8 mouse cellular contexts compared by ENCODE assay signal in the genomic region with DNA sequence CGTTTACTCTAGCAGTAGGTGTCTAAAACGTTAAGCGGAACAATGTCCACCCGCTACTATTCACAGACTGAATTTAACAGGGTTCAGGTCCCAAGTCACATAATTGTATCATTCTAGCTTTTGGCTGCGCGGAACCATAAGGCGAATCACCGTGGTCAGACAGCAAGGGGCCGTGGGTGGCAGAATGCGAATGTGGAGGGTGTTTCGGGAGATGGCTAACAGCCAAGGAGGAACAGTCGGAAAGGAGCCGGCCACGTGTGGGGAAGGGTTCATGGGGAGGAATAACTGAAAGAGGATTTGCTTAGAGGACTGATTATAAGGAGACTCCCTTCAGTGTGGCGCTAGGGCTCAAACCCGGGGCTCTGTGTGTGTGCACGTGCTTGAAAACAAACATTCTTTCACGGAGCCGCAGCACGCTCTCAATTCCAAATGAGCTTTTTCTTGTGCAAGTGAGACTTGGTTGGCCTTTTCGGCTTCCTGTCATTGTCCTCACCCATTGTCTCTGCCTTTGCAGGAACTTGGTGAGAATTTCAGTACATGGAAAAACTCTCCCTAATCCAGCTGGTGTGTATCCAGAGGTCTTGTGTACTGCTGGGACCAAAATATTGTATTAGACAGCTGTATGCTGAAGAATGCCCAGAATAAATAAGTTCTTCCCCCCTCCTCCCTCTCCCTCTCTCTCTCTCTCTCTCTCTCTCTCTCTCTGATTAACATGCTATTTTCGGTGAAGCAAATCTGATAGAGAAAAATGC.
A peak's percentile ranks its signal among the peaks of the same experiment; 100 is the strongest.
DNase-seq lines count a peak whose midpoint lies in the region; ATAC-seq lines count a peak whose summit lies in the region.

No protein-coding gene starts in this region.

- no peaks in the 10 kb centered on the region for H3K9me3 ChIP-seq in forebrain, embryonic 13.5 days (replicated peaks)
- H3K9me3 ChIP-seq in limb, embryonic 13.5 days = no peaks in the 10 kb centered on the region
- no peaks in the 10 kb centered on the region for H3K9me3 ChIP-seq in midbrain, embryonic 13.5 days

- DNase-seq in thymus, postnatal 0 days (ENCODE audit: low spot score) = peak; percentile 3
- no peak for DNase-seq in thymus, adult 18-20 months

- peak overlapping the region; percentile 48; the same call in 1 of the 2 replicates for H3K27ac ChIP-seq in forebrain, embryonic 13.5 days
- H3K27ac ChIP-seq in limb, embryonic 13.5 days = no peak overlapping the region; the same call in 1 of the 2 replicates
- H3K27ac ChIP-seq in midbrain, embryonic 13.5 days = peak overlapping the region; percentile 66; the same call in 1 of the 2 replicates

- peak; percentile 65 for ATAC-seq in forebrain, embryonic 13.5 days
- ATAC-seq in hematopoietic stem cell, adult 5-6 weeks (replicated peaks in 1 of 2; ENCODE audit: insufficient read depth in 1 of 2, low FRiP score in 2 of 2, low TSS enrichment in 1 of 2, low read depth in 1 of 2, poor library complexity in 2 of 2, severe bottlenecking in 2 of 2) = 0 out of 4 replicates have a peak, but pooled peaks have one; percentile 10 to 27
- ATAC-seq in limb, embryonic 13.5 days (ENCODE audit: low FRiP score, low read depth) = 0 out of 2 replicates have a peak, but pooled peaks have one; percentile 16
- peak; percentile 75 for ATAC-seq in midbrain, embryonic 13.5 days
- no peak for ATAC-seq in activated CD4-positive, CD25-positive, alpha-beta regulatory T cell, adult 4 months
- no peak for ATAC-seq in CD4-positive, CD25-positive, alpha-beta regulatory T cell, adult 4 months

- H3K36me3 ChIP-seq in forebrain, embryonic 13.5 days (ENCODE audit: poor library complexity, severe bottlenecking) = no peaks in the 10 kb centered on the region
- no peaks in the 10 kb centered on the region for H3K36me3 ChIP-seq in limb, embryonic 13.5 days
- H3K36me3 ChIP-seq in midbrain, embryonic 13.5 days = no peaks in the 10 kb centered on the region

- 11% methylated on average over 22 of the region's 22 CpGs for WGBS in forebrain, embryonic 13.5 days
- WGBS in limb, embryonic 13.5 days = 51% methylated on average over 22 of the region's 22 CpGs
- 22% methylated on average over 22 of the region's 22 CpGs for WGBS in midbrain, embryonic 13.5 days

- H3K4me2 ChIP-seq in forebrain, embryonic 13.5 days = peak overlapping the region; percentile 55
- peak overlapping the region; percentile 53 for H3K4me2 ChIP-seq in limb, embryonic 13.5 days (replicated peaks)
- H3K4me2 ChIP-seq in midbrain, embryonic 13.5 days (replicated peaks) = peak overlapping the region; percentile 56

- H3K27me3 ChIP-seq in forebrain, embryonic 13.5 days = no peaks in the 10 kb centered on the region
- H3K27me3 ChIP-seq in limb, embryonic 13.5 days = no peaks in the 10 kb centered on the region
- peaks cover 4% of the 10 kb centered on the region; the same call in 1 of the 2 replicates for H3K27me3 ChIP-seq in midbrain, embryonic 13.5 days

- peak overlapping the region; percentile 17 for H3K4me3 ChIP-seq in forebrain, embryonic 13.5 days
- H3K4me3 ChIP-seq in limb, embryonic 13.5 days = 0 out of 2 replicates have a peak overlapping the region, but pooled peaks have one; percentile 14
- H3K4me3 ChIP-seq in midbrain, embryonic 13.5 days (replicated peaks) = peak overlapping the region; percentile 28

- H3K9ac ChIP-seq in forebrain, embryonic 13.5 days = peak overlapping the region; percentile 28; the same call in 1 of the 2 replicates
- 0 out of 2 replicates have a peak overlapping the region, but pooled peaks have one; percentile 31 for H3K9ac ChIP-seq in limb, embryonic 13.5 days
- peak overlapping the region; percentile 45; the same call in 1 of the 2 replicates for H3K9ac ChIP-seq in midbrain, embryonic 13.5 days (replicated peaks)

- H3K4me1 ChIP-seq in forebrain, embryonic 13.5 days = peaks cover 11% of the 10 kb centered on the region
- peaks cover 4% of the 10 kb centered on the region; the same call in 1 of the 2 replicates for H3K4me1 ChIP-seq in limb, embryonic 13.5 days
- H3K4me1 ChIP-seq in midbrain, embryonic 13.5 days (replicated peaks) = peaks cover 7% of the 10 kb centered on the region; the same call in 1 of the 2 replicates

Comparison
In these comparisons a context has a peak if more than half of its experiments do, and no peak if none do; other contexts are left out.
1. ATAC-seq: peak in forebrain, embryonic 13.5 days (single experiment), hematopoietic stem cell, adult 5-6 weeks (2 of 2), limb, embryonic 13.5 days (single experiment) and midbrain, embryonic 13.5 days (single experiment); none in activated CD4-positive, CD25-positive, alpha-beta regulatory T cell, adult 4 months (single experiment) and CD4-positive, CD25-positive, alpha-beta regulatory T cell, adult 4 months (single experiment).
2. Peak in every context shown above with its lines, with median percentiles within 50 percentile points of each other: H3K4me2 ChIP-seq, H3K4me3 ChIP-seq and H3K9ac ChIP-seq.